Mouse (Mus musculus) right cerebral cortex, postnatal 14 days (tissue): ENCODE data around the gene Psma3.
A peak's percentile ranks its signal among the peaks of the same experiment; 100 is the strongest.
"Not testable (repeated sequence)": the region's sequence is repeated elsewhere in the genome, so short reads cannot be mapped to it uniquely, and the experiment has no call there.

ENCODE experiments used
- DNase-seq: peaks from one replicate; pipeline ENCODE4 v3.0.0; 2022

Psma3 gene

GRCm38 (mm10) chr12:71003760-71004426 is 29.5 kb downstream of the Psma3 start:
- no peak for DNase-seq

GRCm38 (mm10) chr12:71006141-71006540 is 31.7 kb downstream of the Psma3 start:
- DNase-seq, result no peak

GRCm38 (mm10) chr12:71006901-71007300 is 32.5 kb downstream of the Psma3 start:
- no peak for DNase-seq

GRCm38 (mm10) chr12:71009769-71010168 is 35.3 kb downstream of the Psma3 start:
- DNase-seq, result no peak

- DNase-seq, result peak; percentile 7
These were observed 40.5 kb downstream of the Psma3 start for GRCm38 (mm10) chr12:71014845-71015362.

- DNase-seq, result peak; percentile 95
These were observed 41.2 kb downstream of the Psma3 start, which contains the start of gene Arid4a for GRCm38 (mm10) chr12:71015363-71016210. Gene Arid4a, plus strand, starts transcription at chr12:71015990.

- DNase-seq, result peak; percentile 20
These were observed 41.7 kb downstream of the Psma3 start for GRCm38 (mm10) chr12:71016211-71016502.

GRCm38 (mm10) chr12:71016503-71017241 is 42.3 kb downstream of the Psma3 start:
- peak; percentile 22 for DNase-seq

- DNase-seq, result no peak
These were observed 42.8 kb downstream of the Psma3 start for GRCm38 (mm10) chr12:71017242-71017571.

- no peak for DNase-seq
These were observed 43.4 kb downstream of the Psma3 start for GRCm38 (mm10) chr12:71017827-71018226.

GRCm38 (mm10) chr12:71019211-71019610 is 44.8 kb downstream of the Psma3 start:
- DNase-seq, result no peak

GRCm38 (mm10) chr12:71024411-71024810 is 50.0 kb downstream of the Psma3 start:
- DNase-seq, result no peak

- not testable (repeated sequence) for DNase-seq
These were observed 53.8 kb downstream of the Psma3 start for GRCm38 (mm10) chr12:71028265-71028664.

- DNase-seq, result no peak
These were observed 55.8 kb downstream of the Psma3 start for GRCm38 (mm10) chr12:71030260-71030659.

GRCm38 (mm10) chr12:71030722-71031121 is 56.3 kb downstream of the Psma3 start:
- no peak for DNase-seq

GRCm38 (mm10) chr12:71035826-71036225 is 61.4 kb downstream of the Psma3 start:
- no peak for DNase-seq

- DNase-seq, result no peak
These were observed 62.4 kb downstream of the Psma3 start for GRCm38 (mm10) chr12:71036729-71037404.

- DNase-seq, result no peak
These were observed 66.0 kb downstream of the Psma3 start for GRCm38 (mm10) chr12:71040462-71040861.

- DNase-seq, result no peak
These were observed 68.0 kb downstream of the Psma3 start for GRCm38 (mm10) chr12:71042451-71042850.

GRCm38 (mm10) chr12:71043571-71043970 is 69.2 kb downstream of the Psma3 start:
- no peak for DNase-seq

- DNase-seq, result no peak
These were observed 70.1 kb downstream of the Psma3 start for GRCm38 (mm10) chr12:71044488-71044887.
